Mouse (Mus musculus) C2C12 (cell line): ENCODE results near the gene Gm12184. TPM values are rescaled to one million over a fixed set of nuclear protein-coding genes. Genes with fewer than 3 reads are reported as not detected.
"Not testable (repeated sequence)": the region's sequence is repeated elsewhere in the genome, so short reads cannot be mapped to it uniquely, and the experiment has no call there.

ENCODE experiments used
- H3K27me3 ChIP-seq: one replicate; pipeline ENCODE4 v1.6.1; 2011; ENCODE audit not compliant: control insufficient read depth, insufficient read depth, insufficient read length
- H3K36me3 ChIP-seq: one replicate; pipeline ENCODE4 v1.6.1; 2011; ENCODE audit not compliant: control insufficient read depth, insufficient read depth
- H3K4me3 ChIP-seq: one replicate; pipeline ENCODE4 v1.5.1; 2011; ENCODE audit warnings: mild to moderate bottlenecking, control low read depth; ENCODE audit not compliant: poor library complexity, insufficient read depth, severe bottlenecking
- H3K79me2 ChIP-seq: one replicate; pipeline ENCODE4 v1.6.1; 2011; ENCODE audit not compliant: control insufficient read depth, insufficient read depth
- H3K79me3 ChIP-seq: one replicate; pipeline ENCODE4 v1.6.1; 2011; ENCODE audit warnings: low read depth, control low read depth
- H3ac ChIP-seq: one replicate; pipeline ENCODE3; 2011; ENCODE audit warnings: low read depth; ENCODE audit not compliant: control insufficient read depth, insufficient read length
- CEBPB ChIP-seq: IDR thresholded peaks from one replicate; pipeline ENCODE4 v1.6.1; 2011; ENCODE audit warnings: low read depth, mild to moderate bottlenecking, control low read depth, moderate library complexity
- CTCF ChIP-seq: IDR thresholded peaks from one replicate; pipeline ENCODE4 v1.5.1; 2011; ENCODE audit not compliant: control insufficient read depth, insufficient read depth, insufficient read length
- FOSL1 ChIP-seq: IDR thresholded peaks from one replicate; pipeline ENCODE4 v1.8.0; 2011; ENCODE audit warnings: mild to moderate bottlenecking, low read length; ENCODE audit not compliant: poor library complexity, insufficient read depth, severe bottlenecking
- MAX ChIP-seq: IDR thresholded peaks from one replicate; pipeline ENCODE4 v1.6.1; 2011; ENCODE audit warnings: mild to moderate bottlenecking, control low read depth
- MYOD1 ChIP-seq: IDR thresholded peaks from one replicate; pipeline ENCODE4 v1.6.1; 2011; ENCODE audit warnings: low read depth; ENCODE audit not compliant: control insufficient read depth, insufficient read length
- MYOG ChIP-seq: IDR thresholded peaks from one replicate; pipeline ENCODE4 v1.6.1; 2011; ENCODE audit not compliant: control insufficient read depth, insufficient read length; ENCODE audit errors: extremely low read depth
- USF1 ChIP-seq: IDR thresholded peaks from one replicate; pipeline ENCODE4 v1.6.1; 2011; ENCODE audit warnings: low read depth, mild to moderate bottlenecking, control low read depth, moderate library complexity
- polyA plus RNA-seq: library from polyadenylated mRNA; unstranded; fragments of >200 nt; fragmentation: generic; extraction: Trizol; gene quantifications from one replicate; pipeline ENCODE4 v1.2.1, GENCODE M21; 2012; ENCODE audit warnings: missing spikeins

Gm12184 gene
- polyA plus RNA-seq, 1 experiment = 8.0 TPM

DNA sequence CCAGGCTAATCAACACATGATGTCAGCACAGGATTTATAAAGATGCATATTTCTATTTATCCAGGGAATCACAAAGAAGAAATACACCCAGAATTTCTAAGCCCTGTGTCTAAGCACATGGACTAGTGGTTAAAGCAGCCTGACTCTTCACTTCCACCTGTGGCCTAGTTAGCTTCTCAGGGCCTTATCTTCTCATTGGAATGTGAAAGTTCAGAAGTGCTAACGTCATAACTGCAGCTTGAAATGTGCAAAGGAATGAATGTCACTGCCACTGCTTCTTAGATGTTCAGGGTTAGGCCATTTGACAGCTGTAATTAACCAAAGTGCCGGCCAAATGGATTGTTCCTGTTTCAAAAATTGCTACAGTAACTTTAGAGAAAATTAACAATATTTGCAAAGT lies 3.8 kb upstream of the Gm12184 start:
- Histone ChIP-seq H3K27me3 (no peaks in the 10 kb centered on the region), H3K4me3 (no peak overlapping the region), H3K36me3 (no peaks in the 10 kb centered on the region), H3K79me3 (no peaks in the 10 kb centered on the region), H3K79me2 (no peaks in the 10 kb centered on the region), H3ac (no peak overlapping the region)
- TF ChIP-seq USF1 = no peak
- no peak for TF ChIP-seq CEBPB
- no peak for TF ChIP-seq MYOD1

- no peaks in the 10 kb centered on the region for H3K79me2 ChIP-seq
- no peaks in the 10 kb centered on the region for H3K27me3 ChIP-seq
- no peak for TF ChIP-seq CEBPB
- no peak for TF ChIP-seq USF1
- no peak for TF ChIP-seq MAX
- TF ChIP-seq MYOG = no peak
- no peak for TF ChIP-seq FOSL1
- no peak for TF ChIP-seq MYOD1
- no peak for TF ChIP-seq CTCF
- H3K4me3 ChIP-seq = no peak overlapping the region
- H3K79me3 ChIP-seq = no peaks in the 10 kb centered on the region
- no peak overlapping the region for H3ac ChIP-seq
- H3K36me3 ChIP-seq = no peaks in the 10 kb centered on the region
Measured at GRCm38 (mm10) chr11:48827926-48828325, 1.5 kb upstream of the Gm12184 start.

DNA sequence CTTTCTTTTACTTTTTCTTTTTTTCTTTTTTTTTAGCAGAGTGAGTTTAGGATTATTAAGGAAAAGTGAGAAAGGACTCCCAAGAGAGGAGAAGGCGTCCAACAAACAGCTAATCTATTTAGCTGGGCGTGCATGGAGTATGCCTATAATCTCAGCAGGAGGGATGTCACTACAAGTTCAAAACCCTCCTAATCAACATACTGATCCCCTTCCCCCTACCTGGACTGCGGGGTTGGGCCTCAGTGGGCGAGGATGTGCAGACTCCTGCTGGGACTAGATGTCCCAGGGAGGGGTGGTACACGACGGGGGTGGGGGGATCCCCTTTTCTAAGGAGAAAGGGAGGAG lies 269 bp upstream of the Gm12184 start:
- H3K79me2 ChIP-seq = no peaks in the 10 kb centered on the region
- no peaks in the 10 kb centered on the region for H3K27me3 ChIP-seq
- H3ac ChIP-seq = peak overlapping the region; percentile 0
- no peaks in the 10 kb centered on the region for H3K79me3 ChIP-seq
- H3K36me3 ChIP-seq = no peaks in the 10 kb centered on the region
- peak overlapping the region; percentile 21 for H3K4me3 ChIP-seq
- TF ChIP-seq MYOD1 (no peak), MYOG (no peak), CEBPB (no peak), CTCF (no peak), USF1 (no peak), FOSL1 (no peak), MAX (no peak)

- TF ChIP-seq USF1 = no peak
- TF ChIP-seq MAX = no peak
- no peak for TF ChIP-seq MYOG
- TF ChIP-seq CEBPB = no peak
- TF ChIP-seq CTCF = no peak
- no peak for TF ChIP-seq MYOD1
- no peak for TF ChIP-seq FOSL1
- Histone ChIP-seq H3K4me3 (no peak overlapping the region), H3K36me3 (no peaks in the 10 kb centered on the region)
Measured at GRCm38 (mm10) chr11:48824311-48824830, 2.1 kb downstream of the Gm12184 start.

GRCm38 (mm10) chr11:48823536-48823972 lies 2.9 kb downstream of the Gm12184 start:
- Histone ChIP-seq H3ac (no peak overlapping the region), H3K79me2 (no peaks in the 10 kb centered on the region), H3K27me3 (no peaks in the 10 kb centered on the region), H3K36me3 (no peaks in the 10 kb centered on the region), H3K79me3 (no peaks in the 10 kb centered on the region), H3K4me3 (no peak overlapping the region)
- TF ChIP-seq USF1 = no peak
- TF ChIP-seq MYOD1 = no peak
- no peak for TF ChIP-seq FOSL1
- TF ChIP-seq MAX = no peak
- TF ChIP-seq CEBPB = peak; percentile 20

More at GRCm38 (mm10) chr11:48824311-48824830, 2.1 kb downstream of the Gm12184 start:
- no peaks in the 10 kb centered on the region for H3K79me3 ChIP-seq
- no peaks in the 10 kb centered on the region for H3K79me2 ChIP-seq
- no peak overlapping the region for H3ac ChIP-seq
- H3K27me3 ChIP-seq = no peaks in the 10 kb centered on the region

GRCm38 (mm10) chr11:48822768-48823512 lies 3.5 kb downstream of the Gm12184 start:
- Histone ChIP-seq H3K79me3 (no peaks in the 10 kb centered on the region), H3K36me3 (no peaks in the 10 kb centered on the region), H3K4me3 (no peak overlapping the region), H3K79me2 (no peaks in the 10 kb centered on the region), H3K27me3 (no peaks in the 10 kb centered on the region), H3ac (no peak overlapping the region)
- TF ChIP-seq MAX (no peak), MYOD1 (peak; percentile 57)

GRCm38 (mm10) chr11:48821299-48821698 lies 5.2 kb downstream of the Gm12184 start:
- H3ac ChIP-seq = not testable (repeated sequence)

More at GRCm38 (mm10) chr11:48821299-48821698, 5.2 kb downstream of the Gm12184 start:
- H3K27me3 ChIP-seq, H3K4me3 ChIP-seq, H3K79me3 ChIP-seq, H3K79me2 ChIP-seq, H3K36me3 ChIP-seq: not testable (repeated sequence)
